Mouse (Mus musculus) embryonic facial prominence, embryonic 15.5 days (tissue): Measurements from ENCODE around the gene Spib. TPM values are rescaled to one million over a fixed set of nuclear protein-coding genes. Genes with fewer than 3 reads are reported as not detected.
A peak's percentile ranks its signal among the peaks of the same experiment; 100 is the strongest.

Source experiments
- ATAC-seq: fragments of 200-750 bp; cut with Nextera tagmentation; 2 replicates; pipeline ENCODE4 v1.8.0; 2017; ENCODE audit warnings: low read depth, moderate TSS enrichment; ENCODE audit not compliant: insufficient number of reproducible peaks, low FRiP score, low TSS enrichment
- H3K27ac ChIP-seq: fragments of 300-500 bp; sonication (generic); replicated peaks from 2 replicates; pipeline ENCODE4 v1.5.1; 2015; ENCODE audit warnings: mild to moderate bottlenecking, inconsistent platforms
- H3K27me3 ChIP-seq: fragments of 300-500 bp; sonication (generic); 2 replicates; pipeline ENCODE4 v1.6.1; 2015; ENCODE audit warnings: inconsistent platforms
- H3K36me3 ChIP-seq: fragments of 300-500 bp; sonication (generic); 2 replicates; pipeline ENCODE4 v1.6.1; 2015; ENCODE audit warnings: mild to moderate bottlenecking, inconsistent platforms
- H3K4me1 ChIP-seq: fragments of 300-500 bp; sonication (generic); 2 replicates; pipeline ENCODE4 v1.6.1; 2015; ENCODE audit warnings: inconsistent platforms
- H3K4me2 ChIP-seq: fragments of 300-500 bp; sonication (generic); replicated peaks from 2 replicates; pipeline ENCODE4 v1.6.1; 2015; ENCODE audit warnings: mild to moderate bottlenecking, inconsistent platforms
- H3K4me3 ChIP-seq: fragments of 300-500 bp; sonication (generic); replicated peaks from 2 replicates; pipeline ENCODE4 v1.5.1; 2015; ENCODE audit warnings: mild to moderate bottlenecking, inconsistent platforms
- H3K9ac ChIP-seq: fragments of 300-500 bp; sonication (generic); 2 replicates; pipeline ENCODE4 v1.6.1; 2015; ENCODE audit warnings: inconsistent platforms
- H3K9me3 ChIP-seq: fragments of 300-500 bp; sonication (generic); replicated peaks from 2 replicates; pipeline ENCODE4 v1.6.1; 2016; ENCODE audit warnings: inconsistent platforms
- WGBS: fragments of 180-500 bp; shearing (Covaris S2); methylation state at CpG from one replicate; pipeline ENCODE4 v1.1.7; 2015; 5-methylcytosine and 5-hydroxymethylcytosine counted together
- microRNA-seq: library from miRNA; unstranded; fragments of <30 nt; microRNA quantifications from one replicate; pipeline ENCODE4, GENCODE M21; 2016; ENCODE audit warnings: borderline number of aligned reads
- polyA plus RNA-seq: library from polyadenylated mRNA; unstranded; fragments of >200 nt; fragmentation: Nextera tagmentation; extraction: Ambion mirVana; gene quantifications from 2 replicates; pipeline ENCODE4 v1.2.1, GENCODE M21; 2015

Gene Spib
- polyA plus RNA-seq, 1 experiment from 2014 or later, result 1.4 TPM

DNA sequence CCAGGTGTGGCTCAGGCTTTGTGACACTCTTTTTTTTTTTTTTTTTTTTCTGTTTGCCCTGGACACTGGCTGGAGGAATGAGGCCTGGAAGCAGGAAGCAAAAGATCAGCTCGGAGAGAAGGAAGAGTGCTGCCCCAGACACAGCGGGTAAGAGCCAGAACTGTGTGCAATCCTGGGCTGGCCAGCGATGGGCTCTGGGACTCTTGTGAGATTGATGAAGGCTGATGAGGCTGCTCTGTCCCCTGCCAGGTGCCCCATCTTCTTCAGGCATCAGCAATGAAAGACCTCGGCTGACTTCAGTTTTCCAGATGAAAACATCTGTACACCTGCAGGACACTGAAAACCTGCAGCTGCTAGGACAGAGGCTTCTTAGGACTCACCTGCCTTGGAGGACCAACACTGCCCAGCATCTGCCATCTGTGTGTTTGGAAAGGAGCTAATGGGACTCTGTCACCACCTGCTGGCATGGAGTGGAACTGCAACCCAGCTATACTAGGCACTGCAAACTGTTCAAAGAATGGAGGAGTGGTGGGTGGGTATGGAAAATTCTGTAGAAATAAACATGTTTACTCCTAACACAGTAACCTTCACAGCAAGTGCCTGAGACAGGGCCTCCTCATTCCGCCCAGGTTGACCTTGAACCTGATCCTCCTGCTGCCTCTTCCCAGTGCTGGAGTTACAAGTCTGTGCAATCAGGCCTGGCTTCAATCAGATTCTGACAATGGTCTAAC, 46.9 kb downstream of the Spib start:
- peaks cover 24% of the 10 kb centered on the region for H3K27me3 ChIP-seq
- H3K9me3 ChIP-seq, result no peaks in the 10 kb centered on the region
- WGBS, result 39% methylated on average over 5 of the region's 5 CpGs
- no peak overlapping the region for H3K4me3 ChIP-seq
- H3K27ac ChIP-seq, result no peak overlapping the region
- peak; percentile 64; the same call in 1 of the 2 replicates for ATAC-seq
- no peak overlapping the region for H3K9ac ChIP-seq
- H3K4me2 ChIP-seq, result no peak overlapping the region
- peaks cover 13% of the 10 kb centered on the region; the same call in 1 of the 2 replicates for H3K36me3 ChIP-seq
- no peaks in the 10 kb centered on the region for H3K4me1 ChIP-seq

DNA sequence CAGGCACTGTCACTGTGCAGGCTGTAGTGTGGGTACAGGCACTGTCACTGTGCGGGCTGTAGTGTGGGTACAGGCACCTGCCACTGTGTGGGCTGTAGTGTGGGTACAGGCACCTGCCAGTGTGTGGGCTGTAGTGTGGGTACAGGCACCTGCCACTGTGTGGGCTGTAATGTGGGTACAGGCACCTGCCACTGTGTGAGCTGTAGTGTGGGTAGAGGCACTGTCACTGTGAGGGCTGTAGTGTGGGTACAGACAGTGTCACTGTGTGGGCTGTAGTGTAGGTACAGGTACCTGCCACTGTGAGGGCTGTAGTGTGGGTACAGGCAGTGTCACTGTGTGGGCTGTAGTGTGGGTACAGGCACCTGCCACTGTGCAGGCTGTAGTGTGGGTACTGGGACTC, 47.8 kb downstream of the Spib start:
- Histone ChIP-seq H3K4me1 (no peaks in the 10 kb centered on the region), H3K9me3 (no peaks in the 10 kb centered on the region), H3K9ac (no peak overlapping the region), H3K36me3 (peaks cover 8% of the 10 kb centered on the region; the same call in 1 of the 2 replicates), H3K27ac (no peak overlapping the region), H3K27me3 (peaks cover 27% of the 10 kb centered on the region), H3K4me3 (no peak overlapping the region), H3K4me2 (no peak overlapping the region)
- no peak for ATAC-seq
- WGBS, result 92% methylated on average over 1 of the region's 1 CpGs

DNA sequence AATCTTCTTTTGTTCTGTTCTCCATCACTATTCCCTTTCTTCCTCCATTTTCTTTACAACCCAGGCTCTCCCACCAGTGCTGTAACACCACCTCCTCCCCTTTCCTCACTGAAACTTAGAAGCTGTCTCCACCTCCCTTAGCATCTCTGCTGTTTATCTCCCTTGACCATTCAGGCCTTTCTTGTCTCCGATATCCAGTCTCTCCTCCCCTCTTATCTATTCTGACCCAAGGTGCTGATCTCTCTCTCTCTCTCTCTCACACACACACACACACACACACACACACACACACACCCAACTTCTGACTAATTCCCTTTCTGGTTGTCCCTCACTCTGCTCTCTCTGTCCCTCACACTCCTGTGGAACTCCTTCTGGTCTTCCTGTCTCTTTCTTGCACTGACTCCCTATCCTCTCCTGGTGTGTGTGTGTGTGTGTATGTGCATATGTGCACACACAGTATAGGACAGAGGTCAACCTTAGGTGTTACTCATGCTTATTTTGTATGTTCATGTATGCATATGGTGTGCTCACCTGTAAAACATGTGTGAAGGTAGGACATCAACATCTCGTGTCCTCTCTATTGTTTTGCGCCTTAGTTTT, 48.9 kb downstream of the Spib start:
- 72% methylated on average over 3 of the region's 3 CpGs for WGBS
- H3K27me3 ChIP-seq, result peaks cover 27% of the 10 kb centered on the region
- H3K9me3 ChIP-seq, result no peaks in the 10 kb centered on the region
- H3K4me3 ChIP-seq, result no peak overlapping the region
- no peaks in the 10 kb centered on the region for H3K4me1 ChIP-seq
- no peak for ATAC-seq
- no peak overlapping the region for H3K4me2 ChIP-seq
- H3K27ac ChIP-seq, result no peak overlapping the region
- H3K36me3 ChIP-seq, result 0 out of 2 replicates have a peak, but pooled peaks cover under 1% of the 10 kb centered on the region
- H3K9ac ChIP-seq, result no peak overlapping the region

Small RNAs within 50 kb of the gene (microRNA-seq; reads per million reads assigned to microRNA genes)
- not detected for gene Mir7053

Other genes starting within 250 kb of the Spib start
- gene Clec11a, start 225.2 kb downstream of the Spib start, polyA plus RNA-seq, result 26.1 and 28.1 TPM in 2 replicates
- 3.7 and 6.1 TPM in 2 replicates for gene Shank1, start 221.8 kb downstream of the Spib start, polyA plus RNA-seq
- gene Syt3, start 148.0 kb downstream of the Spib start, polyA plus RNA-seq, result 2.7 and 3.4 TPM in 2 replicates
- gene 1700008O03Rik, start 146.3 kb downstream of the Spib start, polyA plus RNA-seq, result 1.4 and 1.5 TPM in 2 replicates
- 1.3 TPM in 2 replicates for gene Lrrc4b, start 103.1 kb downstream of the Spib start, polyA plus RNA-seq
- gene Aspdh, start 66.7 kb downstream of the Spib start, polyA plus RNA-seq, result 0.20 and 0.81 TPM in 2 replicates
- gene Josd2, start 64.1 kb downstream of the Spib start, polyA plus RNA-seq, result 121 and 124 TPM in 2 replicates
- gene Emc10, start 35.5 kb downstream of the Spib start, polyA plus RNA-seq, result 140 and 149 TPM in 2 replicates
- 12.0 and 14.7 TPM in 2 replicates for gene Fam71e1, start 35.5 kb downstream of the Spib start, polyA plus RNA-seq
- 0.18 and 0.81 TPM in 2 replicates for gene Mybpc2, start 7.4 kb downstream of the Spib start, polyA plus RNA-seq
- 77.9 and 86.2 TPM in 2 replicates for gene Pold1, start 16.8 kb upstream of the Spib start, polyA plus RNA-seq
- gene Nr1h2, start 21.9 kb upstream of the Spib start, polyA plus RNA-seq, result 76.9 and 83.4 TPM in 2 replicates
- 2.8 and 2.9 TPM in 2 replicates for gene Napsa, start 40.3 kb upstream of the Spib start, polyA plus RNA-seq
- gene Kcnc3, start 58.6 kb upstream of the Spib start, polyA plus RNA-seq, result 0.46 and 0.84 TPM in 2 replicates
- gene Myh14, start 138.8 kb upstream of the Spib start, polyA plus RNA-seq, result 20.0 and 23.0 TPM in 2 replicates
- not detected in 2 replicates for gene Izumo2, start 176.7 kb upstream of the Spib start, polyA plus RNA-seq
- 32.9 and 35.2 TPM in 2 replicates for gene Vrk3, start 216.3 kb upstream of the Spib start, polyA plus RNA-seq
- 1.4 and 1.8 TPM in 2 replicates for gene Zfp473, start 219.0 kb upstream of the Spib start, polyA plus RNA-seq